Mouse (Mus musculus): Measurements from ENCODE around the gene Atat1.

GRCm38 (mm10) chr17:35927471-35927870 is 17.6 kb upstream of the Atat1 start:
- TF ChIP-seq CTCF (conservative IDR thresholded peaks at IDR 0.05 in 1 of 2, IDR thresholded peaks at IDR 0.05 in 1 of 2; ENCODE audit: low read depth in 2 of 2, low read length in 2 of 2) (no peak), MAX (IDR thresholded peaks at IDR 0.05; ENCODE audit: low read length) (no peak), RCOR1 (conservative IDR thresholded peaks at IDR 0.05; ENCODE audit: low read depth, low read length) (no peak), MYC (IDR thresholded peaks at IDR 0.05; ENCODE audit: low read depth, low read length) (no peak), MEF2A (IDR thresholded peaks at IDR 0.05; ENCODE audit: borderline replicate concordance, low read depth, low read length) (no peak), POLR2AphosphoS2 (IDR thresholded peaks at IDR 0.05; ENCODE audit: low read depth, low read length) (no peak), POLR2A (IDR thresholded peaks at IDR 0.05; ENCODE audit: low read depth, low read length) (no peak), TCF12 (IDR thresholded peaks at IDR 0.05; ENCODE audit: low read depth, low read length) (no peak)

Data from CH12.LX (cell line).